Mouse (Mus musculus): Measurements from ENCODE around the gene Nox3. TPM values are rescaled to one million over a fixed set of nuclear protein-coding genes. Genes with fewer than 3 reads are reported as not detected.

Gene Nox3
- polyA plus RNA-seq, 2 experiments = not detected

GRCm38 (mm10) chr17:3632501-3632900, 63.6 kb downstream of the Nox3 start:
- no peak overlapping the region for H3K4me2 ChIP-seq (replicated peaks; ENCODE audit: low read depth, low read length, severe bottlenecking)
- H3K27ac ChIP-seq (replicated peaks; ENCODE audit: low read depth, low read length) = no peak overlapping the region
- WGBS = 73% methylated on average over 3 of the region's 3 CpGs
- no peak overlapping the region for H3K9ac ChIP-seq (ENCODE audit: low read depth, low read length, severe bottlenecking)
- no peaks in the 10 kb centered on the region for H3K27me3 ChIP-seq (ENCODE audit: control insufficient read depth, insufficient read depth, low read length)
- TF ChIP-seq POLR2A (IDR thresholded peaks at IDR 0.05; ENCODE audit: borderline replicate concordance, extremely low read depth, insufficient read depth, insufficient read length) = no peak
- no peak for ATAC-seq (ENCODE audit: low FRiP score, low read depth)
- no peaks in the 10 kb centered on the region for H3K4me1 ChIP-seq (ENCODE audit: control insufficient read depth, insufficient read depth, low read length)
- no peak overlapping the region for H3K4me3 ChIP-seq (replicated peaks; ENCODE audit: low read length)
- no peaks in the 10 kb centered on the region for H3K9me3 ChIP-seq (ENCODE audit: control insufficient read depth, low read length)
- DNase-seq (ENCODE audit: low spot score) = no peak
- H3K36me3 ChIP-seq (ENCODE audit: control insufficient read depth, insufficient read depth, low read length) = no peaks in the 10 kb centered on the region

DNA sequence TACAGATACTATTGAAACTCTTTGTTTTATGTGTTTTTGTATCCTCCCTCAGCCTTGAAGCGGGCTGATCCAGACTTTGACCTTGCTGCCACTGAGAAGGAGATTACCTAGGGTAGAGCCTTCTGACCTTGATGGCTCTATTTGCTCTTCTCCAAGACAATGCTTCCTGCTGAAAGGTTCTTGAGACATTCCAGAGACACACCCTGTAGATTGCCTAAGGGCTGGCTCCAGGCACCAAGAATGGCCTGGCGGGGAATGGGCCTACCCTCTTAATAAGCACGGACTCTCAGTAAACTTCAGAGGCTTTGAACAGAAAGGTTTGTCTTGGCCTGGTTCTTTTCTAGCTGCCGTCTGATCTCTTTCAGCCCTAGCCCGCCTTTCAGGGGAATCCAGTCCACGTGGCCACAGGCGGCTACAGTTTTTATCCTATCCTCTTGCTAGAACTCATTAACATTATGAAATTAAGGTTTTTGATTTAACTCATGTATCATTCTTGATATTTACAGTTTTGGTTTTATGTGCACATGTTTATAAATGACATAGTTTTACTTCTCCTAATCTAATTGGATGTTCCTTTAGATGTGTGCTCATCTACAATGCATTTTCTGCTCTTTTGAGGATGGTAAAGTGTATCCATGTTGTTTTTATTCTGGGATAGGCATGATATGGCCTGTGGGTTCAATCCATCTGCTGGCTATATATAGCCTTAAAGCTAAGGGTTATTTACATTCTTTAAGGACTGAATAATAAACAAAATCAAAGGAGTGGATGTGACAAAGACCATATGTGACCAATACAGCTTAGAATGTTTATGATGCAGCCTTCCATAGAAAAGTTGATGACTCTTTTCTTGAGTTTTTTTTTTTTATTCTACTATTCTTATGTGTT, 79.5 kb downstream of the Nox3 start:
- H3K9me3 ChIP-seq (ENCODE audit: control insufficient read depth, low read length) = no peaks in the 10 kb centered on the region
- 49% methylated on average over 7 of the region's 7 CpGs for WGBS
- DNase-seq (ENCODE audit: low spot score) (no peak), ATAC-seq (ENCODE audit: low FRiP score, low read depth) (no peak)
- no peak overlapping the region for H3K4me3 ChIP-seq (replicated peaks; ENCODE audit: low read length)
- no peak overlapping the region for H3K27ac ChIP-seq (replicated peaks; ENCODE audit: low read depth, low read length)
- H3K4me2 ChIP-seq (replicated peaks; ENCODE audit: low read depth, low read length, severe bottlenecking) = no peak overlapping the region
- H3K4me1 ChIP-seq (ENCODE audit: control insufficient read depth, insufficient read depth, low read length) = no peaks in the 10 kb centered on the region
- H3K9ac ChIP-seq (ENCODE audit: low read depth, low read length, severe bottlenecking) = no peak overlapping the region
- no peak for TF ChIP-seq POLR2A (IDR thresholded peaks at IDR 0.05; ENCODE audit: borderline replicate concordance, extremely low read depth, insufficient read depth, insufficient read length)
- H3K27me3 ChIP-seq (ENCODE audit: control insufficient read depth, insufficient read depth, low read length) = no peaks in the 10 kb centered on the region
- H3K36me3 ChIP-seq (ENCODE audit: control insufficient read depth, insufficient read depth, low read length) = no peaks in the 10 kb centered on the region

- H3K27me3 ChIP-seq (ENCODE audit: control insufficient read depth, insufficient read depth, low read length) = no peaks in the 10 kb centered on the region
- no peak overlapping the region for H3K9ac ChIP-seq (ENCODE audit: low read depth, low read length, severe bottlenecking)
- no peak overlapping the region for H3K4me3 ChIP-seq (replicated peaks; ENCODE audit: low read length)
- no peaks in the 10 kb centered on the region for H3K9me3 ChIP-seq (ENCODE audit: control insufficient read depth, low read length)
- 48% methylated on average over 1 of the region's 1 CpGs for WGBS
- H3K27ac ChIP-seq (replicated peaks; ENCODE audit: low read depth, low read length) = no peak overlapping the region
- H3K4me1 ChIP-seq (ENCODE audit: control insufficient read depth, insufficient read depth, low read length) = 0 out of 2 replicates have a peak, but pooled peaks cover 3% of the 10 kb centered on the region
- DNase-seq (ENCODE audit: low spot score) (no peak), ATAC-seq (ENCODE audit: low FRiP score, low read depth) (no peak)
- TF ChIP-seq POLR2A (IDR thresholded peaks at IDR 0.05; ENCODE audit: borderline replicate concordance, extremely low read depth, insufficient read depth, insufficient read length) = no peak
- H3K4me2 ChIP-seq (replicated peaks; ENCODE audit: low read depth, low read length, severe bottlenecking) = no peak overlapping the region
- no peaks in the 10 kb centered on the region for H3K36me3 ChIP-seq (ENCODE audit: control insufficient read depth, insufficient read depth, low read length)
These were observed 80.5 kb downstream of the Nox3 start for GRCm38 (mm10) chr17:3615553-3615952.

DNA sequence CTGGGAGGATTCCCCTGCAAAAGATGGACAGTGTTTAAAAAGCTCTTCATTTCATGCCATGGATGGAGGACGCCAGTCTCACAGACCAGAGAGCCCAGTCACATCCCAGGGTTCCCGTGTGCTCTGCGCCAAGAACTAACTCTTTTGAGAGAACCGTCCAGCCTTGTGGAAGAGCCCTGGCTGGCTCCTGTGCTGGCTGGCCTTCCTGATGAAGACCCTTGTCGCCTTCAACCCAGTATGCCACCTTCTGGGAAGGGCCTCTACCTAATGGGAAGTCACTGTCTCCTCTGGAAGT, 84.3 kb downstream of the Nox3 start:
- Histone ChIP-seq H3K4me3 (replicated peaks; ENCODE audit: low read length) (no peak overlapping the region), H3K4me1 (ENCODE audit: control insufficient read depth, insufficient read depth, low read length) (0 out of 2 replicates have a peak, but pooled peaks cover 3% of the 10 kb centered on the region), H3K9me3 (ENCODE audit: control insufficient read depth, low read length) (no peaks in the 10 kb centered on the region), H3K36me3 (ENCODE audit: control insufficient read depth, insufficient read depth, low read length) (no peaks in the 10 kb centered on the region), H3K4me2 (replicated peaks; ENCODE audit: low read depth, low read length, severe bottlenecking) (no peak overlapping the region), H3K27ac (replicated peaks; ENCODE audit: low read depth, low read length) (no peak overlapping the region), H3K9ac (ENCODE audit: low read depth, low read length, severe bottlenecking) (no peak overlapping the region), H3K27me3 (ENCODE audit: control insufficient read depth, insufficient read depth, low read length) (no peaks in the 10 kb centered on the region)
- no peak for TF ChIP-seq POLR2A (IDR thresholded peaks at IDR 0.05; ENCODE audit: borderline replicate concordance, extremely low read depth, insufficient read depth, insufficient read length)
- DNase-seq (ENCODE audit: low spot score) (no peak), ATAC-seq (ENCODE audit: low FRiP score, low read depth) (no peak)
- 83% methylated on average over 5 of the region's 5 CpGs for WGBS

DNA sequence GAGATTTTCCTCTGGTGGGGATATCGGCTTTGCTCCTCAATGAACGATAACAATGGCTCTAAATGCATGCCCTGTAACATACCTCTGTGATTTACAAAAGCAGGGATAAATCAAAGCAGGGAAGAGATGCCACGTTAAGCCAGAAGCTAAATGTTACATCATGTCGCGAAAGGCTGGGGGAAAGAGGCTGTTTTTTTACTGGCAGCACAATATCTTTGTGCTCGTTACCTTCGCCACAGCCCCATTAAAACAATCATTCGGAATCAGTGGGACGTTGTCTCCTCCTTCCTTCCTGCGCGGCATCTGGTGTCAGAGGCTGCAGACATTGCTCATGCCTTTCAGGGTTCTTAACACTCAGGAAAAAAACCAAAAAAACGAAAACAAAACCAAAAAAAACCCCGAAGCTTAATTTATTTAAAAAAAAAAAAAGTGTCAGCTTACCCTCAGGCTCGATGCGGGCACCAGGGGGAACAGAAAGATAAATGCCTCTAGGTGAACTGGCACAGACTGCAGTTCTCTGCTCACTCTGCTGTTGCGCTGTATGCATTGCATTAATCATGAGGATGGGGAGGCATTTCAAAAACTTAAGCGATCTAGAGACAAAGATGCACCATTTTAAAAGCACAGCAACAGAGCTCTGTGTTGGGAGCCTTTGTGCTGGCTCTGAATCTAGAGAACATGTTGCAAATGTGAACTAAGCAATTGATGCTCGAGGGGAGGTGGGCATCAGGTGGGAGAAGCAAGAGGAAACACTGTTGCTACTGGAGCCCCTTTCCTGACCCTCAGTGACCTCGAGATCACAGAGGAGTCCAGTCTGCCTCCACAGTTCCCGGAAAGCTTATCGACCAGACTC, 84.9 kb downstream of the Nox3 start:
- WGBS = 21% methylated on average over 21 of the region's 21 CpGs
- no peak for DNase-seq (ENCODE audit: low spot score)
- H3K27ac ChIP-seq (replicated peaks; ENCODE audit: low read depth, low read length) = no peak overlapping the region
- H3K4me2 ChIP-seq (replicated peaks; ENCODE audit: low read depth, low read length, severe bottlenecking) = peak overlapping the region; percentile 43
- H3K4me3 ChIP-seq (replicated peaks; ENCODE audit: low read length) = peak overlapping the region; percentile 25
- no peaks in the 10 kb centered on the region for H3K27me3 ChIP-seq (ENCODE audit: control insufficient read depth, insufficient read depth, low read length)
- no peak for TF ChIP-seq POLR2A (IDR thresholded peaks at IDR 0.05; ENCODE audit: borderline replicate concordance, extremely low read depth, insufficient read depth, insufficient read length)
- H3K9ac ChIP-seq (ENCODE audit: low read depth, low read length, severe bottlenecking) = no peak overlapping the region
- H3K4me1 ChIP-seq (ENCODE audit: control insufficient read depth, insufficient read depth, low read length) = 0 out of 2 replicates have a peak, but pooled peaks cover 3% of the 10 kb centered on the region
- H3K9me3 ChIP-seq (ENCODE audit: control insufficient read depth, low read length) = no peaks in the 10 kb centered on the region
- ATAC-seq (ENCODE audit: low FRiP score, low read depth) = no peak
- no peaks in the 10 kb centered on the region for H3K36me3 ChIP-seq (ENCODE audit: control insufficient read depth, insufficient read depth, low read length)
